Mouse (Mus musculus): ENCODE measurements at regions not wholly inside any gene's neighbourhood (a gene's known extent, or its start where the extent isn't known, plus 50 kb on each side); places are given as distances from the start of the nearest gene placed in this dataset.

GRCm38 (mm10) chr14:24731872-24732525 lies 245.1 kb downstream of the Rps24 start:
- DNase-seq (ENCODE audit: low read depth, low spot score): peak; percentile 67

DNA sequence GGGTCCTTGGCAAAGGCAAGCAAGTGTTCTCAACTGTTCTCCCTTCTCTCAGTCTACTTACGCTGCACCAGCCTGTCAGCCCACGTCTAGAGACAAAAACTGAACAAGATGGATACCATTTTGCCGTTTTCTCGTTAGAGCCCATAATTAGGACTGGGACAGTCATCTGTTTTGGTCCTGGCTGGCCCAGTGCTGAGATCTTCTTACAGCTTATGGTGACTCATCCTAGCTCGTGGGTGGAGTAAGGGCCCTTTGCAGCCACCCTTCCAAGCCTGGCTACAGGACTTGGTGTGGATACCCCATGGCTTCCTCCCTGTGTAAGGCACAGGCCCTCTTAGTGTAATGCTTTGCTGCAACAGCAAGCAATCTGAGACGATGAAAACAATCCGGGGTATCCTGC lies 246.4 kb downstream of the Rps24 start:
- peak; percentile 71 for DNase-seq (ENCODE audit: low read depth, low spot score)

- DNase-seq (ENCODE audit: low read depth, low spot score): peak; percentile 51
Measured at GRCm38 (mm10) chr14:24738869-24739268, 251.9 kb downstream of the Rps24 start.

- no peak for DNase-seq (ENCODE audit: low read depth, low spot score)
Measured at GRCm38 (mm10) chr14:24744451-24744850, 257.5 kb downstream of the Rps24 start.

DNA sequence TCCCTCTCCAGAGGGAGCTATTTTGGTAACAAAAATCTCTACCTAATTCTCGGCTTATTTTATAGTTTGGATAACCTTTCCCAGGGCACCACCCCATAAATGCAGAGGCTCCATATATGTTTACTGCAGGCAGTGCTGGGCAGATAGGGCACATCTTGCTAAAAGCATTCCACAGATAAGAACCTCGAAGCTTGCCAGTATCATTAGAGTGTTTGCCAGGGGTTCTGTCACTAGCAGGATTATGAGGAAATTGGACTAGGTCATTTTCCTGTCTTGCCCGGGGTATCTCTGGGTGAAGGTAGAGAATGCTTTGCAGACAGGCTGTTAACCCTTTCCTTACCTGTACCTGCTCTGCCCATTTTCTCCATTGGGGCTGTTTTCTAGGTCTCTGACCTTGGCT lies 258.8 kb downstream of the Rps24 start:
- DNase-seq (ENCODE audit: low read depth, low spot score): no peak

DNA sequence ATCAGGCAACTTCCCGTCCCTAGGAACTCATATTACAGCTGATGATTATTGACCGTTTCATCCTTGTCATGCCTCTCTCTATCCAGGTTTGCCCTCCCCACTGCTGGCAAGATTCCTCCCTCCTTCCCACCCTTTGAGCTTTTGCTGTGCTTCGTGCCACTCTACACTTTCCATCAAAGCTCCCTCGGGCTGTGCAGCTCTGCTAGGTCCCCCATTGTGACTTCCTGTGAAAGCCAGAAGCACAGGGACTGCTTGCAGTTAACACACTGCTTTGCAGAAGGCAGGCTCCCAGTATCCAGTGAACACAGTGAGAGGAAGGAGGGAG lies 260.5 kb downstream of the Rps24 start:
- DNase-seq (ENCODE audit: low read depth, low spot score): no peak

DNA sequence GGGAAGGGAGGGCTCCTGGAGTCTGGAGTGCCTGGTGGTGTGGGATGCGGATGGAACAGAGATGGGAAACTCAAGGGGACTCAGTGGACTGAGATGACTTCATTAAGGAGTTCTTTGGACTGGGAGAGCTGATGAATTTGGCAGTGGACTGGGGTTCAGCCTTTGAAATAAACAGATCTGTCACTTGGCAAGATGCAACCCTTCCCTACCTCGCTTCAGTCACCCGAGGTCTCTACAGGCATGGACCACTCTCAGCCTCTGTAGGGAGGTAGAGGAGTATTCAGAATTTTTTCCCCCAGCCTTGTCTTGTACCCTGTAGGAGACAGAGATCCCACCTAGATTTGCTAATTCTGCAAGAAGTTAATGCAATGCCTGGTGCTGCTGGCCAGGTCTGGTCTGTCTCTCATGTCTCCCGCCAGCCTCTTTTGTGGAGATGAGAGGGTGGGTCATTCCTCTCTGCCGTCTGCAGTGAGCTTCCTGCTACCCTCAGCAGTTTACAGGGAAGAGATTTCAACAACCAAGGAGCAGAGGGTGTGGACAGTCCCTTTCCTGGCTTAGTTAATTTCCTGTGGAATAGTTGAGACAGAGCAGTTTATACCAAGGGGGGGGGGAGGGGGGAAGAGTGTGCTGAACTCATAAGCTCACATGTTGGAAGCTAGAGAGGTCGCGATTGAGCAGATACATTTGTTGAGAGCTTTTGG lies 261.0 kb downstream of the Rps24 start:
- no peak for DNase-seq (ENCODE audit: low read depth, low spot score)

GRCm38 (mm10) chr14:24748497-24748862 lies 261.6 kb downstream of the Rps24 start:
- DNase-seq (ENCODE audit: low read depth, low spot score): no peak

- no peak for DNase-seq (ENCODE audit: low read depth, low spot score)
Measured at GRCm38 (mm10) chr14:24749313-24749712, 262.4 kb downstream of the Rps24 start.

GRCm38 (mm10) chr14:24751227-24751626 lies 264.3 kb downstream of the Rps24 start:
- no peak for DNase-seq (ENCODE audit: low read depth, low spot score)

GRCm38 (mm10) chr14:24754753-24755152 lies 267.8 kb downstream of the Rps24 start:
- no peak for DNase-seq (ENCODE audit: low read depth, low spot score)

- DNase-seq (ENCODE audit: low read depth, low spot score): no peak
Measured at GRCm38 (mm10) chr14:24755426-24756117, 268.6 kb downstream of the Rps24 start.

DNA sequence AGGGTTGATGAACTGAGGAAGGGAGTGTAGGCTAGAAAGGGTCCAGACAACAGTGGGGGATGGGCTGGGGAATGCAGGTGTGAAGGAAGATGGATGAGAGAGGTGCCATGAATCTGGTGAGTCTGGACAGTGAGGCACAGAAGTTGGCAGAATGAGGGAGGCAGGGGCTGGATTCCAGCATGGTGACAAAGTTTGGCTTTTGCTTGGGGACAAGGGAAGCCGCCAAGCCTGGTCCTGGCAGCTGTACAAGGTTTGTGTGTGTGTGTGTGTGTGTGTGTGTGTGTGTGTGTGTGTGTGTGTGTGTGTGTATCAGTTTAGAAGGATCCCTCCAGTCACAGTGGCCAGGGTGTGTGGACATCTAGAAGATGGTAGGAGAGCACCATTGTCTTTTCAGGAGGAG lies 270.4 kb downstream of the Rps24 start:
- DNase-seq (ENCODE audit: low read depth, low spot score): no peak

GRCm38 (mm10) chr14:24757843-24758242 lies 270.9 kb downstream of the Rps24 start:
- DNase-seq (ENCODE audit: low read depth, low spot score): no peak

DNA sequence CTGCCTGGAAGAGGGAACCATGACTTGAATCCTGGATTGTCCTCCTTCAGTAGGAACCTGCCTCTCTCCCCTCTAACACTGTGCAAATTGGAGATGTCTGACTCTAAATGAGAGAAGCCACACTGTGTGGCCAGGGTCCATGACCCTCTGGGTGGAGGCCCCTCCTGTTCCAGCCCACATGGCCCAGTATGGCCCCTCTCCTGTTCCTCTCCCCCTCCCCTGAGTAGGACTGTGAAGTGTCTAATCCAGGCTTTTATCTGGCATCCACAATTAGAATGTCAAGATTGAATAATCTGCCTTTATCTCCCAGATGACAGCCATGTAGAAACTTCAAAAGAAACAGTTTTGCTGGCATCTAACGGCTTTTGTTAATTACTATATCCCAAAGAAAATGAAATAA lies 274.0 kb downstream of the Rps24 start:
- DNase-seq (ENCODE audit: low read depth, low spot score): no peak

DNA sequence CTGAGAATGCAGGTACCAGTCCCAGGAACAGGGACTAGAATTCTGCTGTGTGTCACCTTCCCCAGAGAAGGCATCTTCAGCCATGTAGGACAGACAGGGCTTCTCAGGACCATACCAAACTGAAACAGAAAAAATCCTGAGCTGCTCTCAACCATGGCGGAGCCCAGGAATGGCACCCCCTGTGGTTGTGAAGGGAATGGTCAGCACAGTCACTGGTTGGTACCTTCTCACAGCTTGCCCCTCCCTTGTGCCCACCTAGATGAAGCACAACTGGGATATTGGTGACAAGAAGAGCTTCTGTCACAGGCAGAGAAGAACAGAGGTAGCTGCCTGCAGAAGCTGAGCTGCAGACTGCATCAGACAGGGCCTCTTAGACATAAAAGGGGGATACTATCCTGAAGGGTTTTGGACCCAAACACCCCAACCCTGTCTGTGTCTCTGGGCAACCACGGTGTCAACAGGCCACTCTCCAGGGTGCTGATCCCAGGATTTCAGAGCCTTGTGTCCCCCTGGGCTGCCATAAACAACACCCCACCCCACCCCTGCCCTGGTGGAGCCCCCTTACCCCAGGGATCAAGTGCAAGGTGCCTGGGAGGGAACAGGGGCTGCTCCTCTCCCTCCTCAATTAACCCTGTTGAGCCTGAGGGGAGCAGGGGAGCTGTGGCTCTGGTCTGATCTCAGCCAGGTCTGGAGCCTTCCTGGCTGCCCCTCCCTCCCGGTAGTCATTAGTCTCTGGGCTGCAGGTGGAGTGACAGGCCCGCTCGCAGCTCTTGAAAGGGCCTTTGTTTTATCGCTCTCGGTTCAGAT lies 275.7 kb downstream of the Rps24 start:
- no peak for DNase-seq (ENCODE audit: low read depth, low spot score)

DNA sequence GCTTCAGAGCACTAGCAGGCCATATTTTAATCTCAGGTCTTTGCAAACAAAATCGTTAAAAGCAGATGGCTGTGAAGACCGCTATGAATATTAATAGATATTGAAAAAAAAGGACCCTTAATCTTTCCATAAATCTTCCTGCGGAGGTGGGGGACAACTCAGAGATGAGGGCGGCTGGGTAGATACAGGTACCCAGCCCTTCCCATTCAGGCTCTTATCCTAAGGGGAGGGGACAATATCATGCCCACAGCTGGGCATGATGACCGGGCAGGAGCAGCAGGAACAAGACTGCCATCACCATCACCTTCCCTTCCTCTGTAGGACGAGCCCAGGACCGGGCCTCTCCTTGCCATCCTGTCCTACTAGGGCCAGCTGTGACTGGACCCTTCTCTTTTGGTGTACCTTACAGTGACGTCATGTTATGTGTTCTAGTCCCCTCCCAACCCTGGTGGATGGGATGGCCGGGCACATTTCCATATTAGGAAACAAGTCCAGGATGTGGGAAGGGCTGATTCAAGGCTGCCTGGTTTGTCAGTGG lies 276.4 kb downstream of the Rps24 start:
- no peak for DNase-seq (ENCODE audit: low read depth, low spot score)

DNA sequence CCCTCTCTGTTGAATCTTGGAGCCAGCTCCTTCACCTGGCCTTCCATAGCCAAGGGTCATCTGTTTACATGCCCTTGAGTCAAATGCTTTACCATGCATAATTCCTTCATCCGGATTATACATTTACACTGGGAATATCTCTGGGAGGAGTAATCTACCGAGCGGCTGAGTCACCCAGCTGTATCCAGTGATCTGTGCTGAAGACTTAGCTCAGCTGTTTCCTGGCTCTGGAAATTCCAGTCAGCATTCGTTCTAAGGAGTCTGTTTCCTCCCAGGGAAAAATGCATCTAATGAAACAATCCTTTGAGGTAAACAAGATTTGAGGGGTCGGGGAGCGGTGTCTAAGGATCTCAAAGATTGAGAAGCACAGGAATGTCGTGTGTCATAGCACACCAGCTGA lies 276.9 kb downstream of the Rps24 start:
- peak; percentile 62 for DNase-seq (ENCODE audit: low read depth, low spot score)

DNA sequence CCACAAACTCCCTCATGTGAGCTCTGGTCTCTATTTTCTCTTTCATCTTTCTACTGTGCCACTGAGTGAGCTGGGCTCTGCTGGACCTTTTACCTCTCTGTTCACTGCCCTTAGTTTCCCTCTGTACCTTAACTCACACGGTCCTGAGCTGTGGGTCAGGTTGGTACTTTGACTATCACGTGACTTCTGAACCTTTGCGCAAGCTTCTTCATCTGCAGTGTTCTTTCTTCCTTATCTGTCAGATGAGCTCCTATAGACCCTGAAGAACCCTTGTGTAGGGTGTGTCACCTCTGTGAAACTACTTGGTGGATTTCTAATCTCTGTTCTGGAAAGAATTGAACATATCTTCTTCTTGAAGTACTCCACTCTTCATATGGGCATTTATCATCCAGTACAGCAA lies 279.3 kb downstream of the Rps24 start:
- DNase-seq (ENCODE audit: low read depth, low spot score): no peak

DNA sequence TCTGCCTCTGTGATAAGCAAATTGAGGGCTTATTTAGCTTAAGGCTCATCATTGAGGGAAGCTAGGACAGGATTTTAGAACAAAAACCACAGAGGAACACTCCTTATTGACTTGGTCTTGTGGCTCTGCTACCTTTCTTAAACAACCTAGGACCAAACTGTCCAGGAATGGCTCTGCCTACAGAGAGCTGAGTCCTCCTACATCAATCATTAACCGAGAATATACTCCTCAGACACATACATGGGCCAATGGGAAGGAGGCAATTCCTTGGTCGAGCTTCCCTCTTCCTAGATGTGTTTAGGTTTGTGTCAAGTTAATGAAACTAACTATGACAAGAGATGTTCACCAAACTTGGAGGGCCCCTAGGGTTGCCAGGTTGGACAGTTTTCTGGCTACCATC lies 279.8 kb downstream of the Rps24 start:
- DNase-seq (ENCODE audit: low read depth, low spot score): no peak

DNA sequence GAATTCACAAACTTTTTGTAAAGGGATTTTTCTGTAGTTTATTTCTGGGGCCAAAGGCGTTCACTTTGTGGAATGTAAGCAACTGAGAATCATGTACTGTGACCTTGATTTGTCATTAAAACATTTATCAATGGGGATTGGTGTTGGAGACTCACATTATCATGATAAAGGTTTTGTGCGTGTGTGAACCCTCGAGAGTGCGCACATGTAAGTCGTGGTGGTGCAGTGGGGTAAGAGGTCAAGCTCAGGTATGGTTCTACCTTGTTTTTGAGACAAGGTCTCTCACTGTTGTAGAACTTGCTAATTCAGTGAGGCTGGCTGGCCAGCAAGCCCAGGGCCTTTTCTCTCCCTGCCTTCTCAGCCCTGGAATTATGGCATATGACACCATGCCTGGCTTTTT lies 280.4 kb downstream of the Rps24 start:
- no peak for DNase-seq (ENCODE audit: low read depth, low spot score)

DNA sequence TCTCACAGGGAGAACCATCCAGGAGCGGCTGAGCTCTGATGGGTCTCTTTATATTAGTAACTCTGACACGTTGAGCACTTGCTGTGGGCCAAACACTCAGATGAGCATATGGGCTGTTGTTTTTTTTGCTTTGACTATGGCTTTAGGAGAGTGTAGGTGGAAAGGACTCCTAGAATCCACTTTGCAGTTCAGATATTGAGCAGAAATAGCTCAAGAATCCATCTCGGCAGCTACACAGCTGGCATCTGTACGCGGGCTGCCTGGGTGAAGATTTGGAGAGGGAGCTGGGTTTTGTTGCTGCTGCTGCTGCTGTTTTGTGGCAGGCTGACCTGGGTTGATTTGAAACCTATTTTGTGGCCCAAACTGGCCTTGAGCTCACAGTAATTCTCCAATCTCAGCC lies 281.0 kb downstream of the Rps24 start:
- peak; percentile 80 for DNase-seq (ENCODE audit: low read depth, low spot score)

All from brain, adult 2 months (tissue).